Mouse (Mus musculus) kidney, postnatal 0 days (tissue): Measurements from ENCODE around the gene Ankrd13b. TPM values are rescaled to one million over a fixed set of nuclear protein-coding genes. Genes with fewer than 3 reads are reported as not detected.

Source experiments
- ATAC-seq: fragments of 200-750 bp; cut with Nextera tagmentation; replicated peaks from 2 replicates; pipeline ENCODE4 v1.8.0; 2017; ENCODE audit warnings: low read depth, moderate number of reproducible peaks, moderate TSS enrichment, moderate library complexity; ENCODE audit not compliant: low FRiP score
- DNase-seq: peaks from one replicate; pipeline ENCODE4 v3.0.0-alpha.2; 2016; ENCODE audit warnings: low spot score
- H3K27ac ChIP-seq: fragments of 300-500 bp; sonication (generic); 2 replicates; pipeline ENCODE4 v1.5.1; 2014; ENCODE audit warnings: mild to moderate bottlenecking
- H3K27me3 ChIP-seq: fragments of 300-500 bp; sonication (generic); 2 replicates; pipeline ENCODE4 v1.6.1; 2014; ENCODE audit warnings: low read length, mixed read lengths; ENCODE audit not compliant: insufficient read depth
- H3K36me3 ChIP-seq: fragments of 300-500 bp; sonication (generic); 2 replicates; pipeline ENCODE4 v1.6.1; 2014; ENCODE audit warnings: low read length, mixed read lengths; ENCODE audit not compliant: insufficient read depth
- H3K4me1 ChIP-seq: fragments of 300-500 bp; sonication (generic); replicated peaks from 2 replicates; pipeline ENCODE4 v1.6.1; 2014; ENCODE audit warnings: antibody characterized with exemption, low read length, mixed read lengths; ENCODE audit not compliant: insufficient read depth
- H3K4me2 ChIP-seq: fragments of 300-500 bp; sonication (generic); 2 replicates; pipeline ENCODE4 v1.6.1; 2014; ENCODE audit warnings: mild to moderate bottlenecking, low read length, moderate library complexity, mixed read lengths
- H3K4me3 ChIP-seq: fragments of 300-500 bp; sonication (generic); replicated peaks from 2 replicates; pipeline ENCODE4 v1.5.1; 2014; ENCODE audit warnings: low read depth, low read length
- H3K9ac ChIP-seq: fragments of 300-500 bp; sonication (generic); 2 replicates; pipeline ENCODE4 v1.6.1; 2014; ENCODE audit warnings: low read depth, low read length
- H3K9me3 ChIP-seq: fragments of 300-500 bp; sonication (generic); replicated peaks from 2 replicates; pipeline ENCODE4 v1.6.1; 2016; ENCODE audit warnings: low read length, inconsistent platforms, mixed read lengths
- CTCF ChIP-seq: IDR thresholded peaks from 2 replicates; pipeline ENCODE4 v1.5.1; 2016; ENCODE audit warnings: antibody characterized with exemption, low read depth, mild to moderate bottlenecking, moderate library complexity
- WGBS: fragments of 180-500 bp; shearing (Covaris S2); extraction: QIAGEN DNeasy Blood & Tissue Kit; methylation state at CpG from one replicate; pipeline ENCODE4 v1.1.7; 2014; 5-methylcytosine and 5-hydroxymethylcytosine counted together
- polyA plus RNA-seq: library from polyadenylated mRNA; unstranded; fragments of >200 nt; fragmentation: Nextera tagmentation; extraction: Ambion mirVana; gene quantifications from 2 replicates; pipeline ENCODE4 v1.2.1, GENCODE M21; 2015

Gene Ankrd13b
- polyA plus RNA-seq, 1 experiment from 2014 or later: 6.4 TPM

DNA sequence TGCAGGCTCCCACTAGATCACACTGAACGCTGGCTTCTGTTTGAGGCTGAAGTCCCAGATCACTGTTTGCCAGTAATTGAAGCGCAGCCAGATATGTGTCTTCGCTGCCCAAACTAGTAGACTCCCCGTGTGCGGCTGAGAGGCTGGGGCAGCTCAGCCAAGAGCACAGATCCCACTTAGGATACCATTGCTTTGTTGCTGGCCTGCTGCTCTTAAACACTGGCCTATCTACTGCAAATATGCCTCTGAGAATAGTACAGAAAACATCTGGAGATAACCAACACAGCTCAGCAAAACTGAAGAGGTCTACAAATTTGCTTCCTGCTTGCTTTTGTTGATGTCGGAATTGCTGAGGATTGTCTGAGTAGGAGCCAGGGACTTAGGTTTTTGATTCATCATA, 32.6 kb downstream of the Ankrd13b start:
- WGBS: 68% methylated on average over 6 of the region's 6 CpGs
- DNase-seq (no peak), ATAC-seq (no peak)
- Histone ChIP-seq H3K27me3 (no peaks in the 10 kb centered on the region), H3K9ac (no peak overlapping the region), H3K4me3 (no peak overlapping the region), H3K9me3 (no peaks in the 10 kb centered on the region), H3K4me2 (no peak overlapping the region), H3K36me3 (peaks cover 12% of the 10 kb centered on the region), H3K4me1 (peaks cover 2% of the 10 kb centered on the region; the same call in 1 of the 2 replicates), H3K27ac (peak overlapping the region; percentile 3; the same call in 1 of the 2 replicates)
- no peak for TF ChIP-seq CTCF

DNA sequence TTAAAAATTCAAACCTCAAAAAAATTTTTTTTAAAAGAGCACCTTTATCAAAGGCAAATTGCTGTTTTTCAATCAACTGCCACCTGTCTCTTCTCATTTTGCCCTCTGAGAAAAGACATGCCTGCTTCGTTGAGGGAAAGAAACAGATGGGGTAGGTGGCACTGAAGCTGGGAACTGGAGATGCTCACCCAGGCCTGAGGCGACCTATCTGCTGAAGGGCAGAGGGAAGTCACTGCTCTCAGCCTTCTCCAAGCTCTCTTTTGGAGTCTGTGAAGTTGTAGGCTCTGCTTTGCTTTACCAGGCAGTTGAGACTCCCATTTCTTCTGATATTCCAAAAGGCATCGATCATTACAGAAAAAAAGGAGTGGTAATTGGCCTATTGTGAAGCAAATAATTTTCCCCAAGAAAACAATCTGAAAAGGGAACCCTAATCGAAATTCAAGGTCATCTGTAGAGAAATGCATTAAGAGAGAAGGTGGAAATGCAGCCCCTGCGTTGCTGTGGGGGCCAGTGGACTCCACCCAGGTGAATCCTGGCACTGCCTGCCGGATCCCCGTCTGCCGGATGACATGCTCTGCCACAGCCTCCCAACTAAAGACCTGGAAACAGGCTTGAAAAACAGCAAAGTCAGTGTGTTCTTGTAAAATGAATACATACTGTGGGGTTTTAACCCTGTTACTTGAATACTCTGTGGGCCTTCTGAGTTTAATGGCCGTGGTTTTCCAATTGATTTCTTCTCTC, 33.5 kb downstream of the Ankrd13b start:
- H3K4me1 ChIP-seq: no peaks in the 10 kb centered on the region
- H3K4me3 ChIP-seq: no peak overlapping the region
- no peak for TF ChIP-seq CTCF
- no peak overlapping the region for H3K4me2 ChIP-seq
- no peak for ATAC-seq
- H3K27me3 ChIP-seq: no peaks in the 10 kb centered on the region
- 87% methylated on average over 9 of the region's 9 CpGs for WGBS
- H3K36me3 ChIP-seq: peaks cover 12% of the 10 kb centered on the region
- no peak overlapping the region for H3K27ac ChIP-seq
- H3K9me3 ChIP-seq: no peaks in the 10 kb centered on the region
- no peak for DNase-seq
- no peak overlapping the region for H3K9ac ChIP-seq

DNA sequence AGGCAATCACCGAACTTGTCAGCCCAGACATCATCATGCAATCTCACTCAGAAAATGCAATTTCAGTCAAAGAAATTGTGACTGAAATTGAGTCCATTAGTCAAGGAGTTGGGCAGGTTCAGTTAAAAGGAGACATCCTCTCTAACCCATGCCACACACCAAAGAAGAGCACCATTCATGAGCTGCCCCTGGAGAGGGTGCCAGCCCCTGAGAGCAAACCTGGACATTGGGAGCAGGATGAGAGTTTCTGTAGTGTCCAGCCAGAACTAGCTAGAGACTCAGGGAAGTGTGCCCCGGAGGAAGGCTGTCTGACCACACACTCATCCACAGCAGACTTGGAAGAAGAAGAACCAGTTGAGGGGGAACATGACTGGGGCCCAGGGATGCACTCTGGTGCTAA, 36.1 kb downstream of the Ankrd13b start:
- Histone ChIP-seq H3K27ac (no peak overlapping the region), H3K4me3 (no peak overlapping the region), H3K9ac (no peak overlapping the region), H3K4me2 (no peak overlapping the region), H3K4me1 (no peaks in the 10 kb centered on the region), H3K9me3 (no peaks in the 10 kb centered on the region), H3K27me3 (no peaks in the 10 kb centered on the region), H3K36me3 (peaks cover 19% of the 10 kb centered on the region)
- WGBS: 92% methylated on average over 2 of the region's 2 CpGs
- DNase-seq (no peak), ATAC-seq (no peak)
- TF ChIP-seq CTCF: no peak

DNA sequence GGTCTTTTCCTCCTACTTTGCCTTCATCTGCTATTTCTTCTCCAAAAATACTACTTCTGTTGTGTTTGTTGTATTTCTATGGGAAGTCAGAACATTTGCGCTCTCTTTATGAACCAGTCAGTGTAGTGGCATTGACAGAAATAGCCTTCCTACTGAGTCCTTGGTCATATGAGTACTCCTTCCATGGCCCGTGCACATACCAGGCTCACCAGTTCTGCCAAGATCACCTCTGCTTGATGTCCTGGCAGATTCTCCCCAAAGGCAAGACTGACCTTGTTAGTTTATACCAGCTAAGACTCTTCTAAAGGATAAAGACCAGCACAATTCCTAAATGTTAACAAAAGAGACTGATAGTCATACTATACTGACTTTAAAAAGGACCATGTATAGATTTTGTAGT, 37.8 kb downstream of the Ankrd13b start:
- no peak for ATAC-seq
- H3K27ac ChIP-seq: no peak overlapping the region
- WGBS: 96% methylated on average over 2 of the region's 2 CpGs

DNA sequence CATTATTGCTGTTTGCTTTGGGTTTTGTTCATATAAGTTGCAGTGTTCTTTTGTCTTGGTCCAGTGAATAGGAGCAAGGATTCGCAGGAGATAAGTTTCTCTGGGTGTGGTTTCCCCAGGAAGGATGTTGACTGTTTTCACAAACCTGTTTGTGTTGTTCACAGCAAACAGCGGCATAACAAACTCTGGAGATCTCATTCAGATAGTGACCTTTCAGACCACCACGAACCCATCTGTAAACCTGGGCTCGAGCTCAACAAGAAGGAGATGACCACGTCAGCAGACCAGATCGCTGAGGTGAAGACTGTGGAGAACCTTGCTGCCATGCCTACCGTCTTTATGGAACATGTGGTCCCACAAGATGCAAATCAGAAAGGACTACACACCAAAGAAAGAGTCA, 40.3 kb downstream of the Ankrd13b start:
- Histone ChIP-seq H3K27me3 (no peaks in the 10 kb centered on the region), H3K36me3 (peaks cover 9% of the 10 kb centered on the region), H3K27ac (no peak overlapping the region), H3K9ac (no peak overlapping the region), H3K4me2 (no peak overlapping the region), H3K4me3 (no peak overlapping the region), H3K9me3 (no peaks in the 10 kb centered on the region), H3K4me1 (no peaks in the 10 kb centered on the region)
- 86% methylated on average over 7 of the region's 7 CpGs for WGBS
- TF ChIP-seq CTCF: no peak
- ATAC-seq: no peak
- no peak for DNase-seq

More for the DNA sequence above, 37.8 kb downstream of the Ankrd13b start:
- no peak overlapping the region for H3K4me2 ChIP-seq
- no peaks in the 10 kb centered on the region for H3K4me1 ChIP-seq
- no peak for DNase-seq
- no peak overlapping the region for H3K9ac ChIP-seq
- TF ChIP-seq CTCF: no peak
- H3K27me3 ChIP-seq: no peaks in the 10 kb centered on the region
- H3K9me3 ChIP-seq: no peaks in the 10 kb centered on the region
- H3K4me3 ChIP-seq: no peak overlapping the region
- H3K36me3 ChIP-seq: peaks cover 19% of the 10 kb centered on the region

DNA sequence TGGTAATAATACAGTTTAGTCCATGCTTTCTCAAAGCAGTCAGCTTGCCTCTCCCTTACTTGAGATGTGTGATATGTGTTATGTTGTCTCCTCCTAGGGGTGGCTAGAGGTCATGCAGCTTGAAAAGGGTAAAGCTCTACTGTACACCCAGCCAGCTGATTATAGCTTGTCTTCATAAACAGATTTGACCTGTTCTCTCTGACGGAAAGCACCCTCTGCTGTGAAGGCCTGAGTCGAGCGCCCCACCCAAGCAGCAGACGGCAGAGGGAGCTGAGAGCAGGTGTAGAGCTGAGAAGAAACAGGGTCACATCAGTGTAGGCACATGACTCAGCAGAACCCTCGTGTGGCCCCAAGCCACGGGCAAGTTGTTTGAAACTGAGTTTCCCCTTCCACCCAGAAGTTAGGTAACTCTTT, 42.8 kb downstream of the Ankrd13b start:
- Histone ChIP-seq H3K4me1 (no peaks in the 10 kb centered on the region), H3K27ac (no peak overlapping the region), H3K9me3 (no peaks in the 10 kb centered on the region), H3K9ac (no peak overlapping the region), H3K4me2 (no peak overlapping the region), H3K4me3 (no peak overlapping the region), H3K27me3 (no peaks in the 10 kb centered on the region), H3K36me3 (peaks cover 7% of the 10 kb centered on the region; the same call in 1 of the 2 replicates)
- peak; percentile 88 for DNase-seq
- WGBS: 51% methylated on average over 6 of the region's 6 CpGs
- TF ChIP-seq CTCF: peak; percentile 91
- peak; percentile 52; the same call in 1 of the 2 replicates for ATAC-seq
